Mouse (Mus musculus) olfactory bulb, adult 2 months (tissue): ENCODE measurements around the gene Rab3d.
A peak's percentile ranks its signal among the peaks of the same experiment; 100 is the strongest.

Experiments used
- CTCF ChIP-seq: fragments of 200-500 bp; IDR thresholded peaks from 2 replicates; pipeline ENCODE4 v1.5.1; 2012; ENCODE audit warnings: low read depth, mild to moderate bottlenecking, low read length, moderate library complexity; ENCODE audit not compliant: insufficient read depth
- POLR2A ChIP-seq: fragments of 200-500 bp; IDR thresholded peaks from 2 replicates; pipeline ENCODE4 v1.6.1; 2012; ENCODE audit warnings: mild to moderate bottlenecking, low read depth, low read length, moderate library complexity; ENCODE audit not compliant: insufficient read depth

DNA sequence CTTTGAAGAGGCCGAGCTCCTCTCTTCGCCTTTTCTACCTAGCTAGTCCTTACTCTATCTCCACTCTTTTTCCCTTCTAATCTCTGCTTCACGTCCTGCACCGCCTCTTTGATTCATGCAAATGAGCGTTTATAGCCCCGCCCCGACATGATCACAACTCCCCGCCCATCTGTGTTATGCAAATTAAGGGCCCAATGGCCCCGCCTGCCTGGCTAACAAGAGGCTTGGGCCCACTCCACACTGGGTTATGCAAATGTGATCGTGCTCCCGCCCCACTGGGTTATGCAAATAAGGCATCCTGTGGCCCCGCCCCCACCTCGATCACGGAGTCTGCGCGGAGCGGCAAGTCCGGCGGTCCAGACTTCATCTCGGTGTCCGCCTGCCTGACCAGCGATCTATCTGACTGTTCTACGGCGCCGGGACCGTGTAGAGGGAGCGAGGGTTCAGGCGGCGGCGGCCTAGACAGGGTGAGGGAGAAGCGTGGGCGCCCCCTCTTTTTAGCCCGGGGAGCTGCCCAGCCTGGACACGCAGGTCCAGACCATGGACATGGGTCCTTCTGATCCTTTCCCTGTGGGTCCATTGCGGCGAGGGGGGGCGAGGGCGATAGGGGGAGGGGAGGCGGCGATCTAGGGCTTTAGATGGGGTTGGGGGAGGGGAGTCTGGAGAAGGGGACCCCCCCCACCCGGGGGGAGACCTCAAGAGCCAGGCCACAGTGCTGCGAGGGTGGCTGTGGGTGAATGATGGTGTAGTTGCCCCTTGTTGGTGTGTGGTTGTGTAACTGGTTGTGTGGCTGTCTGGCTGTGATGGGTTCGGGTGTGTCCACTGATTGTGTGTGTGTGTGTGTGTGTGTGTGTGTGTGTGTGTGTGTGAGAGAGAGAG lies 18.9 kb upstream of the Rab3d start, which contains the start of gene Plppr2:
- TF ChIP-seq POLR2A = peak; percentile 46
- no peak for TF ChIP-seq CTCF
